Mouse (Mus musculus) heart, postnatal 0 days (tissue): ENCODE data around the gene Zfp652. TPM values are rescaled to one million over a fixed set of nuclear protein-coding genes. Genes with fewer than 3 reads are reported as not detected.

Experiments
- ATAC-seq: fragments of 200-750 bp; cut with Nextera tagmentation; 2 replicates; pipeline ENCODE4 v1.8.0; 2017; ENCODE audit warnings: low read depth, moderate number of reproducible peaks, moderate library complexity; ENCODE audit not compliant: insufficient read depth
- DNase-seq: peaks from one replicate; pipeline ENCODE4 v3.0.0-alpha.2; 2016; ENCODE audit warnings: low spot score
- H3K27ac ChIP-seq: fragments of 300-500 bp; sonication (generic); 2 replicates; pipeline ENCODE4 v1.5.1; 2014; ENCODE audit warnings: low read depth, mild to moderate bottlenecking
- H3K27me3 ChIP-seq: fragments of 300-500 bp; sonication (generic); 2 replicates; pipeline ENCODE4 v1.6.1; 2014; ENCODE audit warnings: low read length, mixed read lengths; ENCODE audit not compliant: control insufficient read depth, insufficient read depth
- H3K36me3 ChIP-seq: fragments of 300-500 bp; sonication (generic); replicated peaks from 2 replicates; pipeline ENCODE4 v1.6.1; 2014; ENCODE audit warnings: low read length, mixed read lengths; ENCODE audit not compliant: control insufficient read depth, insufficient read depth
- H3K4me1 ChIP-seq: fragments of 300-500 bp; sonication (generic); 2 replicates; pipeline ENCODE4 v1.6.1; 2014; ENCODE audit warnings: antibody characterized with exemption; ENCODE audit not compliant: control insufficient read depth, insufficient read depth
- H3K4me2 ChIP-seq: fragments of 300-500 bp; sonication (generic); 2 replicates; pipeline ENCODE4 v1.6.1; 2014; ENCODE audit warnings: low read depth, mild to moderate bottlenecking, low read length, moderate library complexity
- H3K4me3 ChIP-seq: fragments of 300-500 bp; sonication (generic); 2 replicates; pipeline ENCODE4 v1.5.1; 2014; ENCODE audit warnings: low read depth, low read length
- H3K9ac ChIP-seq: fragments of 300-500 bp; sonication (generic); replicated peaks from 2 replicates; pipeline ENCODE4 v1.6.1; 2014; ENCODE audit warnings: low read depth, low read length, mixed read lengths
- H3K9me3 ChIP-seq: fragments of 300-500 bp; sonication (generic); replicated peaks from 2 replicates; pipeline ENCODE4 v1.6.1; 2016; ENCODE audit warnings: low read length; ENCODE audit not compliant: control insufficient read depth
- CTCF ChIP-seq: IDR thresholded peaks from 2 replicates; pipeline ENCODE4 v1.5.1; 2016; ENCODE audit warnings: antibody characterized with exemption, control low read depth, low read depth
- EP300 ChIP-seq: IDR thresholded peaks from 2 replicates; pipeline ENCODE4 v1.6.1; 2016; ENCODE audit warnings: antibody characterized with exemption, low read depth
- WGBS: fragments of 180-500 bp; shearing (Covaris S2); extraction: QIAGEN DNeasy Blood & Tissue Kit; methylation state at CpG from one replicate; pipeline ENCODE4 v1.1.7; 2014; 5-methylcytosine and 5-hydroxymethylcytosine counted together
- polyA plus RNA-seq: library from polyadenylated mRNA; unstranded; fragments of >200 nt; fragmentation: Nextera tagmentation; extraction: Ambion mirVana; gene quantifications from 2 replicates; pipeline ENCODE4 v1.2.1, GENCODE M21; 2015
- total RNA-seq: library from RNA; depleted of rRNA; stranded (reverse); fragments of >200 nt; gene quantifications from 2 replicates; pipeline ENCODE4 v1.2.3, GENCODE M21; 2014; ENCODE audit warnings: low replicate concordance

Zfp652 gene
- total and polyA plus RNA-seq, 2 experiments from 2014 or later = 9.9 to 13.6 TPM

DNA sequence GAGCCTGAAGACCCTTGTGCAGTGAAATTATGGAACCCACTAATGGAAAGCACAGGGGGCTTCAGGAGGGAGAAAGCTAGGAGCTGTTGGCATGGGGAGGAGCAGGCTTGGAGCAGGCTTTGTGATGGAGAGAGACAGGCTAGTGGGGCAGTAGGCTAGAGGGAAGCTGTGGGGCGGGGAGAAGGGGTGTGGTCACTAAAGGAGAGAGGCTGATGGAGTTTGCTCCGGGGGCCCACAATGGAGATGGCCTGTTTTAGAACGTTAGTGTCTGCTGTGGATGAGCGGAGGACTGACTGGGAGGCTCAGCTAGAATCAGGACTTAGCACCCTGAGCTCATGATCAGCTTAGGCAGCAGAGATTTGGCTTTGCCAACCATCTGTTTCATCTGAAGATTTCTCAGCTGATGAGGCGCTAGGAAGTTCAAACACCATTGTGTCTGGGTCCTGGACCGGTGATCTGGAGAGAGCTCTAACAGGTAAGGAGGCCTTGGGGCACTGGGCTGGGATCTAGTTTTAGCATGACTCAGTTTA is 131.0 kb downstream of the Zfp652 start:
- H3K27ac ChIP-seq = peak overlapping the region; percentile 90
- H3K4me2 ChIP-seq = peak overlapping the region; percentile 58
- H3K4me1 ChIP-seq = peaks cover 4% of the 10 kb centered on the region; the same call in 1 of the 2 replicates
- no peak for DNase-seq
- TF ChIP-seq EP300 = no peak
- H3K9ac ChIP-seq = no peak overlapping the region
- WGBS = 40% methylated on average over 6 of the region's 6 CpGs
- H3K4me3 ChIP-seq = peak overlapping the region; percentile 56
- H3K36me3 ChIP-seq = no peaks in the 10 kb centered on the region
- H3K9me3 ChIP-seq = no peaks in the 10 kb centered on the region
- ATAC-seq = no peak
- no peaks in the 10 kb centered on the region for H3K27me3 ChIP-seq

DNA sequence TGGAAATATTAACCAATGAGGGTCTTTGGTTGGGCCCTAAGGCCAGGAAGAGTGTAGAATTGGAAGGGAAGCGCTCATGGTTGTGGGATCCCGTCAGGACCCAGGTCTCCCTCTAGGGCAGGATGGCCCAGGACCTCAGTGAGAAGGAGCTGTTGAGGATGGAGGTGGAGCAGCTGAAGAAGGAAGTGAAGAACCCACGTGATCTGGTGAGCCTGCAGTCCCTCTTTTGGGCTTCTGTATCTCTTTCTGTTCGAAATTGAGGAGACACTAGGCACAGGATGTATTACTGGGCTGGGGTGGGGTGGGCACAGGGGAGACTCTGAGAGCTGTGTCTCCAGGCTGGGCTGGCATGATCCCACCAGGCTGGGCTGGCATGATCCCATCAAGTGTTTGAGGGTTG is 132.5 kb downstream of the Zfp652 start:
- ATAC-seq (no peak), DNase-seq (no peak)
- peak overlapping the region; percentile 58 for H3K4me2 ChIP-seq
- no peak overlapping the region for H3K27ac ChIP-seq
- no peak overlapping the region for H3K9ac ChIP-seq
- H3K4me1 ChIP-seq = peaks cover 4% of the 10 kb centered on the region; the same call in 1 of the 2 replicates
- WGBS = 47% methylated on average over 4 of the region's 4 CpGs
- no peaks in the 10 kb centered on the region for H3K36me3 ChIP-seq
- no peaks in the 10 kb centered on the region for H3K9me3 ChIP-seq
- H3K4me3 ChIP-seq = no peak overlapping the region
- TF ChIP-seq CTCF = no peak
- TF ChIP-seq EP300 = no peak
- no peaks in the 10 kb centered on the region for H3K27me3 ChIP-seq

DNA sequence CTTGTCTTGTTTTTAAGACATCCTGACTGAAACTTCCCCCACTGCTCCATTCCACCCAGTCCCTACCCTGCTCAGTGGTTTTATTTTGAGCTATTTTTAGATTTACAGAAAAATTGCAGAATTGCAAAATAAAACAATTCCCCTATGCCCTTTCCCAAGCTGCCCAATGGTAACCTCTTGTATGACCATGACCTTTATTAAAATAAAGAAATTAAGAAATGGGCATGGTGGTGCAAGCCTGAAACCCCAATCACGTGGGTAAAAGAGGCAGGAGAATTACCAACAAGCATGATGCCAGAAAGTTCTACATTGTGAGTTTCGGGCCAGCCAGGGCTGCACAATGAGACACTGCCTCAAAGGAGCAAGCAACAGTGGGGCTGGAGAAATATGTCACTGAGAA is 138.4 kb downstream of the Zfp652 start:
- TF ChIP-seq EP300 = no peak
- H3K4me3 ChIP-seq = no peak overlapping the region
- H3K4me2 ChIP-seq = no peak overlapping the region

DNA sequence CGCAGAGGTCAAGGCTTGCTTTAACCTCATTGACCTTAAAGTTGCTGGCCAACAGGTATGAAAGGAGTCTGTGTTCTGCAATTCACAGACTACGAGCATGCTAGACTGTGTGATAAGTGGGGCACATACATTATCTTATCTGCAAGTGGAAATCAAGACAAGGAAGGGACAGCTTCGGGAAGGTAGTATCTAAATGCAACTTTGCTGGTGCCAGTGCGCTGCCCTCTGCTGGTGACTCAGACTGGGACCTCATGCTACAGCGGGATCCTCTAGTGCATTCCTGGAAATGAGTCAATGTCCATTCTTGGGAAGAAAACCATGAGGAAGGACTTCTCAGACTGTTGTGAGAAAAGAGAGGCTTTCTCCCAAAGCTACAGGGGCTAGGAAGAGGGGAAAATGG is 141.2 kb downstream of the Zfp652 start:
- DNase-seq (peak; percentile 52), ATAC-seq (no peak)
- Histone ChIP-seq H3K4me3 (no peak overlapping the region), H3K4me2 (no peak overlapping the region), H3K27ac (no peak overlapping the region), H3K27me3 (no peaks in the 10 kb centered on the region), H3K4me1 (0 out of 2 replicates have a peak, but pooled peaks cover 4% of the 10 kb centered on the region), H3K9ac (no peak overlapping the region), H3K36me3 (no peaks in the 10 kb centered on the region), H3K9me3 (no peaks in the 10 kb centered on the region)
- TF ChIP-seq CTCF (peak; percentile 77), EP300 (no peak)
- 38% methylated on average over 5 of the region's 5 CpGs for WGBS

More for the DNA sequence above, 138.4 kb downstream of the Zfp652 start:
- H3K27me3 ChIP-seq = no peaks in the 10 kb centered on the region
- H3K9me3 ChIP-seq = no peaks in the 10 kb centered on the region
- no peaks in the 10 kb centered on the region for H3K4me1 ChIP-seq
- DNase-seq (no peak), ATAC-seq (no peak)
- no peak overlapping the region for H3K9ac ChIP-seq
- 63% methylated on average over 2 of the region's 2 CpGs for WGBS
- no peak overlapping the region for H3K27ac ChIP-seq
- no peaks in the 10 kb centered on the region for H3K36me3 ChIP-seq

DNA sequence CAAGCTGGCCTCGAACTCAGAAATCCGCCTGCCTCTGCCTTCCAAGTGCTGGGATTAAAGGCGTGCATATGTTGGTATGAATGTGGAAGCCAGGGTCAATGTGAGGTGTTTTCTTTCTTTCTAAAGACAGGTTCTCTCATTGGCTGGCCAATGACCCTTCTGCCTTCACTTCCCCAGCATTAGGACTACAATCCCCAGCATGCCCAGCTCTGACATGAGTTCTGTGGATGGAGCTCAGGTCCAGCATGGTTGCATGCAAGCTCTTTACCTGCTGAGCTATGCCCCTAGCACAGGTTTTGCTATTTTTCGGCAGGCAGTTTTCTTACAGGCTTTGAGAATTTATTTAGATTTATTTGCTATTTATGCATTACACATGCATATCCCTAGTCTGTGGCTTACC is 144.8 kb downstream of the Zfp652 start:
- no peak overlapping the region for H3K9ac ChIP-seq
- H3K4me1 ChIP-seq = 0 out of 2 replicates have a peak, but pooled peaks cover 4% of the 10 kb centered on the region
- H3K27me3 ChIP-seq = no peaks in the 10 kb centered on the region
- H3K36me3 ChIP-seq = no peaks in the 10 kb centered on the region
- DNase-seq = no peak
- no peak overlapping the region for H3K4me2 ChIP-seq
- H3K9me3 ChIP-seq = no peaks in the 10 kb centered on the region
- WGBS = 76% methylated on average over 4 of the region's 4 CpGs
- no peak for TF ChIP-seq CTCF
- no peak for TF ChIP-seq EP300
- H3K27ac ChIP-seq = no peak overlapping the region
- ATAC-seq = no peak
- H3K4me3 ChIP-seq = no peak overlapping the region
